Mouse (Mus musculus) embryo, embryonic 10.5 days (tissue): ENCODE measurements at regions not wholly inside any gene's neighbourhood (a gene's known extent, or its start where the extent isn't known, plus 50 kb on each side); places are given as distances from the start of the nearest gene placed in this dataset.

Experiments
- DNase-seq: peaks from one replicate; pipeline ENCODE4 v3.0.0-alpha.2; 2015; ENCODE audit warnings: low spot score

DNA sequence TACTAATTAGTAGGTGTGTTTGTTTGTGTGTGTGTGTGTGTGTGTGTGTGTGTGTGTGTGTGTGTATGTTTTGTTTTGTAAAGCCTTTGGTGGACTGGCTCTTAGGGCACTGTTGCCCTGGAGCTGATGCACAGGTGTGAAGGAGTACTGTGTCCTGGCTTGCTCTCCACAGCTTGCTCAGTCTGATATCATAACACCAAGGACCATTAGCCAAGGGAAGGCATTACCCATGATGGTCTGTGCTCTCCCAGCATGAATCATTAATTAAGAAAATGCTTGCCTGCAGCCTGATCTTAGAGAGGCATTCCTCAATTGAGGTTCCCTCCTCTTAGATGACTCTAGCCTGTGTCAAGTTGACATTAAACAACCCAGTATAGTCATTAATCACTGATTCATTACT is 54.7 kb downstream of the Spry2 start:
- DNase-seq, result no peak

- no peak for DNase-seq
Observed at GRCm38 (mm10) chr14:105837533-105837932, 59.1 kb downstream of the Spry2 start.

DNA sequence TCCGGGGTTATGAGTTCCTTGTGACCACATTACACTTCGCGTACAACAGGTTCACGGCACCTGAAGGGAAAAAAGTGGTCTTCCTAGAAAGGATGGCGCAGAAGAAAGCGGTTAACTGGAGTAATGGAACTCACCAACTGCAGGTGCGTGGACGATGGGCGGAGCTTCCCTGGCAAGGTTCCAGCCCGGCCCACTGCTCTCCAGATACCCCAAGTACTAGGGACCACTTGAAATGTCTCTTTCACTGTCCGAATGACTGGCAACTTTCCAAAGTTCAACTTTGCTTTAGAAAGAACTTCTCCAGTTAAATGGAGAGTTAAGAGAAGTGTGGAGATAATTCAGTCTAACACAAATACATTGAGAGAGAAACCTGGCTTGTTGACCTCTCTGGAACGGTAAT is 65.9 kb downstream of the Spry2 start:
- no peak for DNase-seq

GRCm38 (mm10) chr14:105830301-105830700 is 66.3 kb downstream of the Spry2 start:
- no peak for DNase-seq

DNA sequence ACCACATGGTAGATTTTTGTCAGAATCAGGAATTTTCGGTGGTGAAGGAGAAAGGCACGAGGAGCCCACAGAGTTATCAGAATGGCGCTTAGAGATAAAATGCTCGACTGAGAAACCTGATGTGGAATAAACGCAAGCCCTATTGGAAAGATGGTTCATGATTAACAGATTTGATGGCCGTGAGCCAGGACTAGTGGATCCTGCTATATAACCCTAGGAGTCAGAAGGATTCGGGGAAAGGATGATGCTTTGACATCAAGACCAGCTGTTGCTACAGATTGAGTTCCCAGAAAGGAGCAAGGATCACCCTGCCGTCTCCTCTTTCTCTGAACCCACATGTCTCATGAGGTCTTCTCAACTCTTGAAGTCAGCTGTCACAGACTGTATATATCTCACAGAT is 73.5 kb downstream of the Spry2 start:
- DNase-seq, result no peak

GRCm38 (mm10) chr14:105822653-105823052 is 74.0 kb downstream of the Spry2 start:
- no peak for DNase-seq

DNA sequence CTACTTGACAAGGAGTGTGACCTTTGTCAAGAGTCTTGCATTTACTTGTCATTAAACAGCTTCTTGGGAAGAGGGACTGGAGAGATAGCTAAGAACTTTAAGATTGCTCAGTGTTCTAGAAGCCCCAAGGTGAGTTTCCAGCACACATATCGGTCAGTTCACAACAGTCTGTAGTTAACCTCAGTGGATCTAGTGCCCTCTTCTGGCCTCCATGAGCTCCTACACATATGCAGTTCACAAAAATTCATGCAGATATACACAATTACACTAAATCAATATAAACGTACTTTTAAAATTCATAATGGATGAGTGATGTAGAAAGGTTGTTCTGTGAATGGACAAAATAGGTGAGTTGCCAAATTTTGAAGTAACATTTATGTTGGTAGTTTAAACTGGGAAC is 77.1 kb downstream of the Spry2 start:
- DNase-seq, result no peak

DNA sequence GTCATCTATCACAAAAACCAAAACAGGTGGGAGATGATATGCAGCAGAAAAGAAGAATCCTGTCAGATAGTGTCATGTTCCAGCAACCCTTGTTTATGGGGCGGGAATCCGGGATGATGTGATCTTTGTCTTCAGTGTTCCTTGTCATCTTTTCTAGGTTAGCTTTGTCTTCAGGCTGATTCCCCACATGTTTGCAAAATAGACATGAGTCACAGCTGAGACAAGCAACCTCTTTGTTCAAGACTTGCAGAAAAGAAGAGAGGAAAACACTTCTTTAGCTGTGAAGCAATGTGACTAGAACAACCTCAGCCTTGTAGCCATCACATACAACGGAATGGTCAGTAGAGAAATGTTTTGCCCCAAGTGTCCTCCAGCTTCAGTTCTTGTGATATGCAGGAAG is 77.8 kb downstream of the Spry2 start:
- DNase-seq, result no peak

GRCm38 (mm10) chr14:105817481-105817880 is 79.1 kb downstream of the Spry2 start:
- no peak for DNase-seq

- peak; percentile 66 for DNase-seq
Observed at GRCm38 (mm10) chr14:105815827-105816226, 80.8 kb downstream of the Spry2 start.

GRCm38 (mm10) chr14:105815281-105815680 is 81.3 kb downstream of the Spry2 start:
- DNase-seq, result peak; percentile 70

DNA sequence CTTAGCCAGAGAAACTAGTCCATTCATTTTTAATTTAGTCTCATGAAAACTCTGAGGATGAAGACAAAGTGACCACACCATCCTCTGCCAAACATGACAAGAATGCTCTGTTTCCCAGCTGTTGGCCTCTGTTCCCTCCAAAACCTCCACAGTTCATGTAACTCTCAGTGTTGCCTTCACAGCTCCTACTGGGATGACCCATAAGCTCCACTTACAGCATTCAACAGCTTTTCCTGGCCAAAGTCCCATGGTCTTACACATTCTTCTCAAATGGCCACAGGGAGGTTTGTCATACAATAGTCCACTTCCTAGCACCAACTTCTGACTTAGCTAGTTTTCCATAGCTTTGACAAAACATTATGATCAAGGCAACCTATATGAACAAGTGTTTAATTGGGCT is 83.0 kb downstream of the Spry2 start:
- DNase-seq, result no peak

GRCm38 (mm10) chr14:105813097-105813496 is 83.5 kb downstream of the Spry2 start:
- DNase-seq, result no peak

DNA sequence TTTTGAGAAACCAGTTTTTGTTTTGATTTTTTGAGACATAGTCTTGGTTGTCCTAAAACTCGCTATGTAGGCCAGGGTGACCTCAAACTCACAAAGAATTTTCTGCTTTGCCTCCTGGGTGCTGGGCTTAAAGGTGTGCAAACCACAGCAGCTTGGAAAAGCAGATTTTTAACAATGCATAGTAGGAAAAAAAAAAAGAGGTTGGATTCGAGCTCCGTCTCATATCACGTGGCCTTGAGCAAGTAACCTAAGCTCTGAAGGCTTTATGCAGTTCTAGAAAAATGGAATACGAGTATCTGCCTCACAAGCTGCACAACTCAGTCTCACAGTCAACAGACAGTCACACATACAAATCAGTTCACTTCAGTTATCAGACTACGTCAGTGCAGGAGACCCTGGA is 90.9 kb downstream of the Spry2 start:
- no peak for DNase-seq

DNA sequence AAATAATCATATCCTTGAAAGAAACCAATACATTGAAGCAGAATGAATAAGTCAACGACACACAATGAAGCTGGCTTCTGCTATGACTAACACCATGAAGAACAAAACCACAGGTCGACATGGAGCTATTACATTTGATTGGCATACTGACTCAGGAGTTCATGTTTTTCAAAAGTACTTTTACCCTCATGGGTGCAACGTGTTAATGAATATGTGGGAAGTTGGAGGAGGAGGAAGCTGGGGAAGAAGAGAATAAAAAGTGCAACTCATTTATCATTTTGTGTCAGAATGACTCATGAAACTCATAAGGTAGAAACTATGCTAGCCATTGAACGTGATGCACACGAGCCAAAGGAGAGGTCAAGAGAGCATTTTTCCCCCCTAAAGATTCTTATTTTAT is 91.3 kb downstream of the Spry2 start:
- DNase-seq, result no peak

DNA sequence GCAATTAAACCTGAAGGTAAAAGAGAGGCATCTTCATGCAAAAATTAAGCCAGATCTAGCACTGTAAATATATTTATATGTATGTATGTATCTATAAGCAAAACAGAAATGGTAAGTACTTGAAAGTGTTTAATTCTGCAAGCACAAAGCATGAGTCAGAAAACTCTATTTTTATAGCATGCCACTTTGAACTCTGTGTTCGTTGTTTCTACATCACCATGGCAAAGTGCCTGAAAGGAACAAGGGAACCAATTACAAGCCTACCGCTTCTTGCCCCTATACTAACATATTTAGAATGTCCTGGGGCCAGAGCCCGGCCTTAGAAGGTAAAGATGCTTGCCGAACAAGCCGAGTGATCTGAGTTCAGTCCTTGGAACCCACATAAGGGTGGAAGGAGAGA is 91.9 kb downstream of the Spry2 start:
- no peak for DNase-seq

DNA sequence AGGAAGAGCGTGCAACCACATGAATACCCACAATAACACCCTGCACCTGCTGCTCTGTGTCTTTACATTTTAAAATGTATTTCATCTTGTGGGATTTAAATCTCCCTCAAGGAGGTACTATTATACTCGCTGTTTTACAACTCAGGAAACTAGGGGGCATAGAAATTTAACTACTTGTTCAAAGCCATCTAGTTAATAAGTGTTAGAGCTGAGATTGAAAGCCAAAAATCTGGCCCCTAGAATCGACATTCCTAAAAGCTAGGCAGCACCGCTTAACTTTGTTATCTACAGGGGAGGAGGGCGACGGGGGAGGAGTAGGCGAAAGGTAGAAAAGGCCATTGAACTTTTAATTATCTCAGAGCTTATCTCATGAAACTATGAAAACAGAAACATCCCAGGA is 93.3 kb downstream of the Spry2 start:
- no peak for DNase-seq

- no peak for DNase-seq
Observed at GRCm38 (mm10) chr14:105802529-105803280, 93.9 kb downstream of the Spry2 start.

- no peak for DNase-seq
Observed at GRCm38 (mm10) chr14:105800142-105800925, 96.3 kb downstream of the Spry2 start.

DNA sequence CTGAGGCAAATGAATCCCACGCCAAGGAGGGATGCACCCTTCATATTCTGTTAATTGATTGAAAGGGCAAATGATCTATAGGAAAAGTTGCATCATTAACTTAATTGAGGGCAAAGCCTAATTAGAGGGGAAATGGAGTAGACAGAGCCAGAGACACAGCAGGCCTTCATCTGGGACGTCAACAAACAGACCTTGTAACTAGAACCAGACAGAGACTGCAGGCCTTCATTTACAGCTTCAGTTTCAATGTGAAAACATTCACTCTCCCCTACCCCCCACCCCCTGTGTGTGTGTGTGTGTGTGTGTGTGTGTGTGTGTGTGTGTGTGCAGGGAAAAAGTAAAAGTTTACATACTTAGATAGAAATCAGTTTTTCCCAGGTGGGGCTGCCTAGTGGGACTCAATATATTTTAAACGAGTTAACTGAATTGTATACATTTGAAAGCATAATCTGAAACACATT is 97.2 kb downstream of the Spry2 start:
- peak; percentile 51 for DNase-seq

DNA sequence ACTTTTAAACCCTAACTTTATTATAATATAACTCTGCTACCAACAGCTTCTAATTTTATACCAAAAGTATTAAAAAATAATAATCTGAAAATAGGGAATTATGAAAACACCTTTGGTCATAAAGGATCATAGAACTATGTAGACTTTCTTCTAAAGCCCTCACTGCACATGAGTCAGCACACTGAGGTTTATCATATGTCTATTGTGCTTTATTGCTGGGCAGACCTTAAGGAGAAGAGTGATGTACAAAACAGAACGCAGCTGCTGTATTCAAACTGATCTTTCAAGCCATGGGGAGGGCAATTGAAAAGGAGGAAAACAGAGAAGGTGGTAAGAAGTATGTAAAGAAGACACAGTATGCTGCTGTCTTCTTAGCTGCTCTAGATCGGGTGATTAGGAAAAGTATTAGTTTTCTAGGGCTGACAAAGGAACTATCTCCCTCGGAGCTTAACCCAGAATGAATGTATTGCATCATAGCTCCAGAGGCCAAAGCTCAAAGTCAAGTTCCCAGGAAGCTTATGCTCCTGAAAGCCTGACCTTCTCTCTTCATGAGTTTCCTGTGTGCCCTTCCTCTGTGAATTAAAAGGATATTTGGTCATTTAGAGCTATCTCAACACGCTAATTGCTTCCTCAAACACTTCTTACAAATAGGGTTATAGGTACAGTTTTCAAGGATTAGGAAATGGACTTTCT is 103.5 kb downstream of the Spry2 start:
- DNase-seq, result no peak

DNA sequence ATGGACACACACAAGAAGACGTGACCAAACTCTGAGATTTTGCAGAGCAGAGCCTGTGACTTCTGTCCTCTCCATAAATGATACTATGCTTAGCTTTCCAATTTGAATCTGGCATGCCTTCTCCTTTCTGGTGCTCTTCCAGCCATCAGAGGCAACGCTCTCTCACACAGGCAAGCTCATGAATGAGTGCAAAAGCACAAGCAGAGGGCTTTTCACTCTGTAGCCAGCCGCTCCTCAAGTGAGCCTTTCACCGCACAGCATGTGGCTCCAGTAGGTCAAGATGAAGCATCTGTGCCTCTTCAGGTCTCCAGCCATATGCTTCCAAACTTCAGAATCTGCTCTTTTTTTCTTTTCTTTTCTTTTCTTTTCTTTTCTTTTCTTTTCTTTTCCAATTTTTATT is 106.2 kb downstream of the Spry2 start:
- no peak for DNase-seq

GRCm38 (mm10) chr14:105783428-105783827 is 113.2 kb downstream of the Spry2 start:
- DNase-seq, result no peak
